Comparison of ENCODE assay signal across 18 mouse cellular contexts in genomic region chr16:57359251-57359650, GRCm38 (mm10). TPM values are rescaled to one million over a fixed set of nuclear protein-coding genes. Genes with fewer than 3 reads are reported as not detected.
DNase-seq lines count a peak whose midpoint lies in the region.
"Had no signal": no experiment of that assay in that cellular context is flagged by ENCODE, and none has a peak within 500 bp of the region (broad histone marks: within the 10 kb centered on the region; RNA-seq: fewer than 3 reads in every experiment).

No protein-coding gene starts in this region.

- peak; percentile 68 for DNase-seq in left cerebral cortex, adult 11 months (ENCODE audit: low spot score)
- DNase-seq in left cerebral cortex, postnatal 4 days: no peak
- peak; percentile 44 to 70 for DNase-seq in frontal cortex, postnatal 36 days (ENCODE audit: low spot score in 2 of 2)
- DNase-seq in left cerebral cortex, postnatal 36 days (ENCODE audit: low spot score in 2 of 2): peak; percentile 60 to 69
- peak; percentile 46 to 80 for DNase-seq in right cerebral cortex, postnatal 36 days (ENCODE audit: low spot score in 2 of 2)
- DNase-seq in adrenal gland, postnatal 36 days: no peak
- DNase-seq in kidney, postnatal 36 days: no peak
- no peak for DNase-seq in adrenal gland, adult 2 months
- DNase-seq: cerebellum, adult 18-20 months; cerebellum, postnatal 14 days; gastrocnemius, postnatal 14 days; heart, adult 18-20 months; kidney, adult 2 months; layer of hippocampus, postnatal 36 days; lung, postnatal 36 days; midbrain, embryonic 14.5 days; retina, postnatal 1 day; thymus, postnatal 25 days had no signal

- intact Hi-C loops in left cerebral cortex, postnatal 4 days (cut with DNase I): no loop called here
- intact Hi-C loops in left cerebral cortex, postnatal 36 days (cut with DNase I): no loop called here

RNA-seq across cellular contexts. Expression of gene Filip1l, which starts 6.4 kb away (rescaled TPM):
- total RNA-seq in left cerebral cortex, postnatal 4 days (2021): 1 to 10 TPM; 2.9 to 3.0 TPM
- 1 to 10 TPM; 3.0 to 4.0 TPM for total RNA-seq in left cerebral cortex, postnatal 36 days (2021)
- 10 to 100 TPM; 16.9 to 25.5 TPM for total RNA-seq in adrenal gland, postnatal 36 days (2021)
- total RNA-seq in adrenal gland, adult 2 months (2021): 10 to 100 TPM; 23.0 to 23.1 TPM
- 0.90 and 0.99 TPM in 2 replicates for polyA plus RNA-seq in adrenal gland, adult 2 months (2012; rRNA removed)

Comparison
In these comparisons a context has a peak if more than half of its experiments do, and no peak if none do; other contexts are left out.
1. DNase-seq: peak in left cerebral cortex, adult 11 months (single experiment), frontal cortex, postnatal 36 days (2 of 2), left cerebral cortex, postnatal 36 days (2 of 2) and right cerebral cortex, postnatal 36 days (2 of 2); none in left cerebral cortex, postnatal 4 days (single experiment), adrenal gland, postnatal 36 days (0 of 2), kidney, postnatal 36 days (0 of 2) and adrenal gland, adult 2 months (single experiment).